Mouse (Mus musculus) MEL-GATA-1-ER (cell line): ENCODE data around the gene Fbxl18.

ENCODE experiments used
- DNase-seq: peaks from one replicate; pipeline ENCODE4 v3.0.0-alpha.2; 2012; ENCODE audit warnings: low read depth; ENCODE audit errors: extremely low read depth

The Fbxl18 gene

DNA sequence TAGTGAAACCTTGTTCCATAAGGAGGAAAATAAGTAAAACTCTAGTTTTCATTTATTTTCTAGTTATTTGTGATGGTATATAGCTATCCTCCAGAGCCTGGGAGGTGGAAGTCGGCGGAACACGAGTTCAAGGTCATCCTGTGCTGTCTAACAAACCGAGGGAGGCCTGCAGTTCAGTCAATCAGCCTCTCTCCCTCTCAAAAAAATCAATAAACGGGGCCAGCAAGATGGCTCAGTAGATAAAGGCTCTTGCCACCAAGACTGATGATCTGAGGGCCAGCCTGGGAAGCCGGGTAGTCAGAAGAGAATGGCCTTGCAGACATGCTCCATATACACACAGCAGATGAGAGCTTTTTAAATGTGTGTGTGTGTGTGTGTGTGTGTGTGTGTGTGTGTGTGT is 71.1 kb downstream of the Fbxl18 start:
- no peak for DNase-seq

DNA sequence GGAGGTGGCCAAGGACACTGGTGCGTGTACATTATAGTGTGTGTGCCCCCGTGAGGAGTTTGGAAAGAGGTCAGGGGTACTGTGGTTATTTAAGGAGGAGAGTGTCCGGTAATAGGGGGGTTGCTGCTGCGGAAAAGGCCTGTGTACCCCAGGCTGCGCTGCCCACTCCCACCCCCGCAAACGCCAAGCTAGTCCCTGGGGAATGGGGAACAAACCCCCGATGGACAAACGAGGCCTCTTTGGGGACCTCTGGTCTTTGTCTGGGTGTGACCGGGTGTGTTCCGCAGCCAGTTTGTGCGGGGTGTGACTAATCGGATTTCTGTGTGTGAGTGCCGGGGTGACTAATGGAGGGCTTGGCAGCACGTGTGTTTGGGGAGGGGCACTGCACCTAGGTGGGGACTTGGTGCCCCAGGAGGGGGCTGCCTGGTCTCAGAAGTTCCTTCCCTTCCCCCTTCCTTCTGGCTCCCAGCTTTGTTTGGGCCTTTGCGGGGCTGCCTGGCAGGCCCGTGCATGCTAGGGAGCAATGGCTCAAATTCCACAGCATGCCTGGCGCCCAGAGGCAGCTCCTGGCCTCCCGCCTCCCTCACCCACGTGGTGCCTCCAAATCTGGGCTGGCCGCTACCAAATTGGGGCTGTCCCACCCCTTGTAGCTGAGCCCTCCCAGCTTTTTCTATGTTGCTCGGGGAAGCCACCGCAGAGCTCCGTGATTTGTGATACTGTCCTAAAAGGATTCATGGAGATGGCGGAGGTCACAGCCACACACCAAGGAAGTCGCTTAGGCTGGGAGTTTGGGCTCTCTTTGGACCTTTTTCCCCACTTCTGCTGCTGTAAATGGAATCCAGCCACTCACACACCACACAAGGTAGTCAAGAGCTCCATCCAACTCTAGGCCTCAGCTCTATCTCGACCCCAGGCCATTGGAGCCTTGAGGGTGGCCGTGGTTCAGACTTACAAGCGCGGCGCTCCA is 71.8 kb downstream of the Fbxl18 start:
- DNase-seq = no peak

DNA sequence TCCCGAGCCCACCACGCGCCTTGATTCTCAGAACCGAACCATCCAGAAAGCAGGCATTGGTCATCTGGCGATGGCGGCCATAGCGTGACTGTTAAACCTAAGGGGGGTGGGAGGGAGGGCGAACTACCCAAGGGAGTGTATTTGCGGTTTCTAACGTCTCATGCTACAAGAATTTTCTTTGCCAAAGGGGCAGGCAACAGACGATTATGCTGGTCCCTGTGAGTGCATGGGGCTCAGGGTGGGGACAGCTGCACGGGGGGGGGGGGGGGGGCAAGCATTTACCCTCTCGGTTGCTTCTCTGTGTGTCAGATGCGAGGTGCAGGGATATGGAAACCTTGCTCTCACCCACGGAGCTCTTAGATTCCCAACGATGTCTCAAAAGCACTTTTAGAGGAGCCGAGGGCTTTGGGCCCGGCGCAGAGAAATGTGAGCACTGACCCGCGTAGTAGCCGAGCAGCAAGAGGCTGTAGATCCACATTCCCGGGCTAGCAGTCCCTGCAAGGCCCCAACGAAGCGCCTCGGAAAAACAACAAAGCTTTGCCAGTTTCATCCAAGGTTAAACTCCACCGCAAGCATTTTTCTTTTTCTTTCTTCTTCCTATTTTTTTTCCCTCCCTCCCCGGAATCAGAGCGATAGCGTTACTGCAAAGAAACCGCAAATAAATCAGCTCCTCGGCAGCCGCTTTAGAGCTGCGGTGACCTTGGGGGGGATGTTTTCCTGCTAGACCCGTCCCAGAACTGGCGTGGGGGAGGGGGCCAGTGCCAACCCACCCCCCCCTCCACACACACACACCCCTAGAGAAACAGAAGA is 72.7 kb downstream of the Fbxl18 start:
- DNase-seq = no peak

DNA sequence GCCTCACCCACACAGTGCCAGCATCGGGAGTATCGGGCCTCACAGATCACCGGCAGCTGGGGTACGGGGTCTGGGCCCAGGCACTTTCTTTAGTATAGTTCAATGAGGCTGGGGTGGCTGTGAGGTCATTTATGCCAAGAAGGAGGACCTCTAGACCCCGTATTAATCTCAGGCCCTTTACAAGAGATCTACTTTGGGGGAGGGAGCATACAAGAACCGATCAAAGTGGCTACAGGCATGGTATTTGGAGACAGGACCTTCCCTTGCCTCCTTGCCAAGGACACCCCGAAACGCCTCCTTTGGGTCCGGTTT is 73.3 kb downstream of the Fbxl18 start:
- DNase-seq = no peak

DNA sequence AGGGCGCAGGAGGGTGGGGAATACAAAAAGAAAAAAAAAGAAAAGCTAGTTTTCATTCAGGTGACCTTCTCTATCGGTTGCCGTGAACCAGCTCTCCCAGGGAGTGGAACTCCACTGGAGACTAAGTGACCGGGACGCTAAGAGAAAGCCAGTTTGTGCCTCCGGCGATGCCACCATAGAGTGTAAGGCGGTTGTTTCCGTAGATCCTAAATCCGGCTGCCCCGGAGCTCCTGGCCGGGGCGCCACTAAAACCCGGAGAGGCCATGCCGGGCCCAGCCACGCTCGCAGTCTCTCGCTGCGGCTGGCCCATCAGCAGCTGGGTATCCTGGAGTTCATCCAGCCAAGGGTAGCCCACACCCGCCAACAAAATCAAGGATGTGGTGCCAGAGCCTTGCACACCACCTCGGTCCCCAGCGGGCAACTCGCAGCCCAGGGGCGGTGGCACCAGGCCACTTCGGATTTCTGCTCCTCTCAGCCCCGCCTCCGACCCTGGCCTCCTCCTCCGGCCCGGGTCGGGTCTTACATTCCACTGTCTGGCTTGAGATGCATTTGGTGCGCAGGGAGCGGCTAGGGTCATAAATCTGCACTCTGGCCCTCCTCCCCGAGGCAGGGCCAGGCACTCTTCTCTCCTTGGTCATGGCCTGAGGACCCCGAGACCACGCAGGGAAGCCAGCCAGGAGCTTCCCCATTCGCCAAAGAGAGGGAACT is 73.8 kb downstream of the Fbxl18 start:
- no peak for DNase-seq

DNA sequence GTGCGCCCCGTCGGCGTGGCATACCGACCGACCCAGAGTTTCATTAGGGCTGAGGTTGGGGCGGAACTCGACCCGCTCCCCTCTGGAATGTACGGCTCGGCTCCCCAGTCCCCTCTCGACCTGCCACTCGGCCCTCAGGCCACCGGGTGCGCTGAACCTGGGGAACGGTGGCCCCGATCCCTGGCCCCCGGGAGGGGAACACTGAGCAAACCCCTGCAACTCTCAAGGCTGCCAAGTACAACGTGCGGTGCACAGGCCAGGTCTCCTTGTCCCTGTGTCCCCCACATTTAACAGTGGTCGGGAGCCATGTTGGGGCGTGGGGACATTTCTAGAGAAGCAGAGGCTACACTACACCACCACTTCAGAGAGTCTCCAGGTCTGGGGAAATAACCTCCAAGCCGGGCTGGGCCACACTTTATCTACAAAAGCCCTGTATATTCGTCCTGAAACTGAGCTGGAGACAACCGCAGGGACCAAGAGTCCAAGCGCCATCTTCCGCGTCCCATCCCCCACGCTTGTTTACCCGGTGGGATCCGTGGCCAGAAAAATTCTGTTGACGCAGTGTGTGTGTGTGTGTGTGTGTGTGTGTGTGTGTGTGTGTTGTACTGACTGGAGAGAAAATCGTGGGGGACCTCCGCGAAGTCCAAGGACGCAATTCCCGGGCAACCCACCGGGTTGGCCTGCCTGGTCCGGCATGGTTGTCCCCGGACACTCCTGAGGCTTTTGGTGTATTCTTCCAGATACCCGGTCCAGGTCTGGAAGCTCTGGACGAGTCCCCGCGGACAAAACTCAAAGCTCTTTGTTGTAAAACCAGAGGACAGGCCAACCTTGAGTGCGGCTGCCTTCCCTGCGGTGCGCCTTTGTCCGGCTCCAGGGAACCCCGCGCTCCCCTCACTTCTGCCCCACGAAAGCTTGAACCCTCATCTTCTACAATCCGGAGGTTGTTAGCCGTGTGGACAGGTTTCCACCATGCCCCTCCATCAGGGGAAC is 74.7 kb downstream of the Fbxl18 start:
- no peak for DNase-seq

DNA sequence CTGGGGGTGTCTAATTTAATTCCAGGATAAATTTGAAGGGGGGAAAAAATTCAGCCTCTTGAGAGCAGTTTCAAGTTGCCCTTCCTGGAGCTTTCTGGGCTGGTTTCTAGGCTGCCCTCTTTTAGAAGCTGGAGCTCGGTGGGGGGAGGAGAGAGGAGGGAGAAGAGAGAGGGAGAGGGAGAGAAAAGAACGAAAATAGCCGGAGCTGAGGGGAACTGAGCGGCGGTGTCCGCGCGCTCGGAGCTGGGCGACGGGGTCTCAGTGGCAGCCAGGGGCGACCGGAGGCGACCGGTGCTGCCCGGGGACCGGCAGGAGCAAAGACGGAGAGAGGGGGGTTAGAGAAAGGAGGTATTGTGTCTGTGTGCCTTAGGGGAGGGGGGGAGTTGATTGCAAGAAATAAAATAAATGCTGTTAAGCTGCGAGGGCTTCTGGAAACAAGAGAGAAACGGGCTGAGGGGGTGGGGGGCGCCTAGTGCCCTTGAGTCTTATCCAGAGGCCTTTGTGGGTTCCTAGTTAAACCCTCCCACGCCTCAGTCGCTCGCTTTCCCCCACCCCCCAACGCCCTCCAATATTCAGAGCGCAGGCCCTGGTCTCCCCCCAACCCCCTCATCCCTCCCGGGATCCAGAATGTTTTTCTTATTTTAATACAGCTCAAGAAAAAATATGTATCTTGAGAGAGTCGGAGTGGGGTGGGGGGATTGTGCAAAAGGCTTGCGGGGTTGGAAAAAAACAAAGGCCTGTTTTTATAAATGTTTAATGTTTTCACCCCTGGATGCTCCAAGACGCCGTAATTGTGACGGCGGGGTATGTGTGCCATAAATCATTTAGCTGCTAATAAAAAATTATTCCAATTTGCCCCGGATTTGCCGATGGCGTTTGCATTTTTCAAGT is 75.6 kb downstream of the Fbxl18 start:
- DNase-seq = no peak

DNA sequence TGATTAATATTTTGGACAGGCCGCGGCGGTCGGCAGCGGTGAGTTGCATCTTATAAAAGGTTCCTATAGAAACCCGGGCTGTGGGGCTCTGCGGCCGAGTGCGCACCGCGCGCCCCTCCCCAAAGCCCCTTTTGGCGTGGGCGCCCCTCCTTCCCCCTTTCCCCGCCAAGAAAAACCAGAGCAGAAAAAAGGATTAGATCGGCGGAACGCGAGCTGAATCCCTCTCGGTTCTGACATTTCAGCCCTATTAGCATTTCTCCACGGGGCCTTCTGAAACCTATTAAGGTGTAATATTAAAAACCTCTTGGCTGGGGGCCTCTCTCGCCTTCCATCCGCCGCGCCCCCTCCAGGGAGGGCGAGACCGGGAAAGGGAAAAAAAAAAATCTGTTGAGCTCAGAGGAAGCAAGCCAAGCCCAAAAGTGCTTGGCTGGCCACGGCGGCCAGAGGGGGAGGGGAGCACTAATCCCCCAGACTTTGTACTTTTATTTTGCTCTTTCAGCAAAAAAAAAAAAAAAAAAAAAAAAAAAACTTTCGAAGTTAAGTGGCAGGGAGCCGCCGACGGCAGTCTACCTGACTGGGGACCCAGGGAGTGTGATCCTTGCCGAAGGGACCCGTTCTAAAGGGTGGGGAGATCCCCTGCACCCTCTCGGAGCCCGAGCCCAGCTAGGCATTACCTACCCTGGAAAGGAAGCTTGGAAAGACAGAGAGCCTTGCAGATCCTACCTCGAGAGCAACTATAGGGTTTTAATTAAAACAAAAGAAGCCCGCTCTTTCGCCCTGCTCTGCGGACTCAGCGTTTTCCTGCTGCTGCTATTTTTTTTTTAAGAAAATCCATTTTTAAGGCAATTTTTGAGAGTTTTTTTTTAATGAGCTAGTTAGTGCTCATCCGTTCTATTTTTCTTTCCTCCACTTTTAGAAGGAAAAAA is 76.5 kb downstream of the Fbxl18 start:
- DNase-seq = no peak

DNA sequence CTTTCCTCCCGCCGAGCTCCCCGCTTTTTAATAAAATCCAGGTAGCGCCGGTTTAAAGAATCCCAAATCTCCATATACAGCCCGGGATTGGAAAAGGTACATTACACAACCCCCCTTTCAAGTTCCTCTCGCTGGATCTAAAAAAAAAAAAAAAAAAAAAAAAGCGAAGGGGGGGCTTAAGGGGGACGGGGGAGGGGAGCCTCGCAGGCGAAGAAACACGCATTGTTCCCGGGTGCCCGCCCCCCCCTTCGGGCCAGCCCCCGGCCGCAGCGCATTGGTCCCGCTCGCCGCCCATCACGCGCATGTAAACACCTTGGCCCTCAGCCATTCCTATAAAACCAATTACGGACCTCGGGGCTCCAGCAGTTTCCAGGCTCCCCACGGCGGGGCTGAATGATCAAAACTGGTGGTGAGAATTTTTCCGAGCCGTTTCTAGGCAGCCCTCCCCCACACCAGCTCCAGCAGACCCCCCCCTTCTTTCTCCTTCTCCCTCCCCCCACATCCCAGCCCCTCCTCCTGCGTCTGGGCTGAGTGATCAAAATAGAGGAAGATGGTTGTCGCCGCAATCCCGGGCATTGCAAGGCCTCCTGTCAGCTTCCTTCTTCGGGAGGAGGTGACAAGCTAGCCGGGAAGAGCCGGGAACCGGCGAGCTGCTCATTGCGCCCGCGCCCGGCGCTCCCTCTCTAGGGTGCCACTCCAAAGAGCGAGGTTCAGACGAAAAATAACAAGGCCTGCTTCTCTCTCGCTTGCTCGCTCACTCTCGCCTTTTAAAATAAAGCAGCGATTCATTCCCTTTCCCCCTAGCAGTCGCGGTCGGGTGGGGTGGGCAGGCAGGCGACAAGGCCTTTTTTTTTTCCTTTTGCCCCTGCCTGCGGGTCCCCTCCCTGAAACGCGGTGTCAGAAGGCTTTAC is 77.4 kb downstream of the Fbxl18 start, which contains the start of gene Tnrc18:
Gene Tnrc18, minus strand, starts transcription at position 139 of the 911 bp plus-strand sequence.
- DNase-seq = no peak
